Mouse (Mus musculus): Measurements from ENCODE around the gene Os9. TPM values are rescaled to one million over a fixed set of nuclear protein-coding genes. Genes with fewer than 3 reads are reported as not detected.
"Not testable (repeated sequence)": the region's sequence is repeated elsewhere in the genome, so short reads cannot be mapped to it uniquely, and the experiment has no call there.

Os9 gene
- total RNA-seq, 2 experiments from 2014 or later: 23.2 to 28.8 TPM

DNA sequence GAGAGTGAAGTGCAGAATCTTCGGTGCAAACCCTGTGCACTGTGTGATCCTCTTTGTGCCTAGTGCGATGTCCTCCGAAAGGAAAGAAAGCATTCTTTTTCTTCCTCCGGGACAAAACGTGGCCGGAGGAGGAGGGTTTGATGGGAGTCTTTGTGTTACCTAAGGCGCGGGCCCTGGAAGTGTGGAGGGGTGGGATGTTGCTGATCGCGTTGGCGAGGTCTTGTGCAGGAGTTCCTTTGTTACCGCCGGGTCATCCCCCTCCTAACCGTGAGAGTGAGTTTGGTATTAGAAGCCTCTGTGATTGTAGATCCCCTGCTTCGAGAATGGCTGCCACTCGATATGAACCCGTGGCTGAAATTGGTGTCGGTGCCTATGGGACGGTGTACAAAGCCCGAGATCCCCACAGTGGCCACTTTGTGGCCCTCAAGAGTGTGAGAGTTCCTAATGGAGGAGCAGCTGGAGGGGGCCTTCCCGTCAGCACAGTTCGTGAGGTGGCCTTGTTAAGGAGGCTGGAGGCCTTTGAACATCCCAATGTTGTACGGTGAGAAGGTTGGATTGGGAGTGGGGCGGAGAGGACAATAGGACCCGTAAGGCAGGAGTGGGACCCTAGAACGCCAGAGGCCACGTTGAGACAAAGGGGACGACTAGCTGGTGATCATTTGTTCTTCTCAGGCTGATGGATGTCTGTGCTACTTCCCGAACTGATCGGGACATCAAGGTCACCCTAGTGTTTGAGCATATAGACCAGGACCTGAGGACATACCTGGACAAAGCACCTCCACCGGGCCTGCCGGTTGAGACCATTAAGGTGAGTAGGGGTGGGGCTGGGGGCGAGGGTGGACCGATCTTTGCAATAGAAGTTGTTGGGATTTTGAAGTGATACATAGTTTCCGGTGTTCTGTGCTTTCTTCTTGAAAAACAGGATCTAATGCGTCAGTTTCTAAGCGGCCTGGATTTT lies 56.7 kb downstream of the Os9 start:
- no peak for DNase-seq

DNA sequence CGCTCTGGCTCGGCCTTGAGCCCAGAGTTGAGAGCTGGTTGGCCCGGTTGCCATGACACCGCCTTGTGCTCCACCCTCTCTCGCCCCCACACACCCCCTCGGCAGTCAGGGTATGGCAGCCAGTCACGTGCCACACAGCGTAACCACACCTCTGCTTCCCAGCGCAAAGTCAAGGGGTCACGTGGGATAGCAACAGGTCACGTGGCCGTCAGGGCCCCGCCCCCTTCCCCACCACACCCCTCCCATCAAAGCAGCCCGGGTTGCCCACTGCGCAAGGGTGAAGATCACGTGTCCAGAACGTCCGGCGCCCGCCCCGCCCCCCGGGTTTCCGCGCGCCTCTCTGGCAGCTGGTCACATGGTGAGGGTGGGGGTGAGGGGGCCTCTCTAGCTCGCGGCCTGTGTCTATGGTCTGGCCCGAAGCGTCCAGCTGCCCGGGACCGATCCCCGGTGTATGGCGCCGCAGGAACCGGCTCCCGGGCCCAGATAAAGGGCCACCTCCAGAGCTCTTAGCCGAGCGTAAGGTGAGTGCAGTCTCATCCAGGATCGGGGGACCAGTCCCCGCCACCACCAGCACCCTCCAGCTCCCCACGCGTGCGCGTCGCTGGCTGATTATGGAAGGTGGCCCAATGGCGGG lies 57.6 kb downstream of the Os9 start, which contains the start of gene Cdk4:
Cdk4 (plus strand) TSS at position 296 of the 634 bp plus-strand sequence.
- peak; percentile 98 for DNase-seq

DNA sequence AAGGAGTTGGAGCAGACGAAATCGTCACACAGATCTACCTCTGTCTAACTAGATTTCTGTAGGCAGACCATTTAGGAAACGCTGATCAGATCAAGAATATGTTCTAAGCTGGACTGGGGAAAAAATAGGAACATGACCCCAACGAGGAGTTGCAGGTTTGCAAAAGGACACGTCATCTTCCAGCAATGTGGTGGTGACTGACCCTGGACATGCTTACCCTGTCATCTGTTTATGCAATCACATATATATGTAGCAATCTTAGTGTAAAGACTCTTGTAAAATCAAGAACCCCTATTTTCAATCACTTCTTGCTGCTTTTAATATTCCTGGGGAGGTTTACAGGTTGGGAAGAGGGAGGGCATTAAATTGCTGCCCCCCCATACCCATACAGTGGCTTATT lies 58.4 kb downstream of the Os9 start:
- DNase-seq: no peak

DNA sequence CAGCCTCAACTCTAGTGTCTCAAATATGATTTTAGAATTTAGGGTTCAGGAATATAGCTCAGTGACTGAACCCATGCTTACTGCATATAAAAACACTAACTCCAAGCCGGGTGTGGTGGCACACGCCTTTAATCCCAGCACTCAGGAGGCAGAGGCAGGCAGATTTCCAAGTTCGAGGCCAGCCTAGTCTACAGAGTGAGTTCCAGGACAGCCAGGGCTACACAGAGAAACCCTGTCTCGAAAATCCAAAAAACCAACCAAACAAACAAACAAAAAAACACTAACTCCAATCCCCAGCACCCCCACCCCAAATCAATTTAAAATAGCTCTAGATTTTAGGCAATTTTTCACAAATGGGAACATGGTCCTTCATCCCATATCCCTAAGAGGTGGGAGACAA lies 58.8 kb downstream of the Os9 start:
- DNase-seq: not testable (repeated sequence)

DNA sequence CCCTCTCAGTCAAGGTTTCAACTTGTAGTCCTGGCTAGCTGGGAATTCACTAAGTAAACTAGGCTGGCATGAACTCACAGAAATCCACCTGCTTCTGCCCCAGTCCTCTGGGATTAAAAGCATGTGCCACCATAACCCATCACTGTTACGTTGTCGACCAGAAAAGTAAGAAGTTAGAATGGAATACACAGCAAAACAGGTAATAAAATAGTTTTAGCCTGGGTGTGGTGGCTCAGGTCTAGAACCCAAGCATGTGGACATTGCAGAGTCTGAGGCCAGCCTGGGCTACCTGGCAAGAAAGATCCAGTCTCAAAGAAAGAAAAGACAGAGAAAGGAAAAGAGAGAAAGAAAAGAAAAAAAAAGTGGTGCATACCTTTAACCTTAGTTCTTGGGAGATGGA lies 59.4 kb downstream of the Os9 start:
- no peak for DNase-seq

DNA sequence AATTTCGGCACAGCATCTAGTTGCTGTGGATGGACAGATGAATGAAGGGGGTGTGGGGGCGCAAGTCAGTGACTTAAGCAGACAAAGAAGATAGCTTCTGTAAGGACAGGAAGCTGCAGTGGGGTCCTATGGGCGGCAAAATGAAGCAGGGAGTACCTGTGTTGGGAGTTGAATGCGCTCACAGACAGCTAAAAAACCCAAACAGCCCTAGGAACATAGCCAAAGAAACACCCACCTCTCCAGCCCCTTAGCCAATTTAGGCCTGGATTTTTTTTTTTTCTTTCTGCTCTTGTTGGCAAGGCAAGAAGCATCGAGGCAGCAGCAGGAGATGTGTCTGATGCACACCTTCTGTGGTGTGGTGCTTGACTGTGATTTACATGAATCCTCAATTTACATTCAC lies 59.8 kb downstream of the Os9 start:
- no peak for DNase-seq

DNA sequence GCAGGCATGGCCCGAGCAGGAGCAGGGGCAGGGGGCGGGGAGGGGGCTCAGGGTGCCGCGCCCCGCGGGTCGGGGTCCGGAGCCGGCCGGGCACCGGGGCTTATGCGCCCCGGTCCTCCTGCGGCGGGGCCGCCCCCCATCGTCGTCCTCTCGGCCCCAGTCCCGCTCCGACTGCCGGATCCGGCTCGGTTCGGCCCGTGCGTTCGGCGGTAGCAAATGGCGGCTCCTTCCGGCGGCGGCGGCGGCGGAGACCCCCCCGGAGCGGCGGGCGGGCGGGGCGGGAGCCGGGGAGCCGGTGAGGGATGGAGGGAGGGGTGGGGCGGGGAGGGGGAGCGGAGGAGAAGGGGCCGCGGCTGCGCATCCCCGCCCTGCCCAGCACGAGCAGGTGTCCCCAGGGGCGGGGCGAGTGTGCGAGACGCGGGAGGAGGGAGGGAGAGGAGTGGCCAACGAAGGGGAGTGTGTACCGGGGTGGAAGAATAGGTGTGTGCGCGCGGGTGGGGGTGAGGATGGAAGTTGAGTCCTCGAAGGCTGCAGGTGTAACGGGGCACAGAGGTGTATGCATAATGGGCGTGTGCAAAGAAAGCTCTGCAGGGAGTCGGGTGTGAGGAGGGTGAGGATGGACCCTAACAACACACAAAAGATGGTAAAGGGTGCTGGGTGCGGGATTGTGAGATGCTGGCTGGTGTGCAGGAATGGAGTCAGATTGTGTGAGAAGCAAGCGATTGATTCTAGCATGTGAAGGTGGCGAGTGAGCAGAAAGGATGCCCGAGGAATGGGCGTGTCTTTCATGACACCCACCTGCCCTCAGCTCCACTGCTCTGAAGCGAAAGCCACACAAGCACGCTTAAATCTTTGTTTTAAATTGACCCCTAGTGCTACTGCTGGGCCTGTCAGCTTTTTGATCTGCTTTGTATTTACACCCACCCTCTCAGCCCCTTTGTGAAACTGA lies 60.7 kb downstream of the Os9 start, which contains the start of gene March9:
March9 (minus strand) TSS at position 217 of the 949 bp plus-strand sequence.
- peak; percentile 64 to 70 for DNase-seq

DNA sequence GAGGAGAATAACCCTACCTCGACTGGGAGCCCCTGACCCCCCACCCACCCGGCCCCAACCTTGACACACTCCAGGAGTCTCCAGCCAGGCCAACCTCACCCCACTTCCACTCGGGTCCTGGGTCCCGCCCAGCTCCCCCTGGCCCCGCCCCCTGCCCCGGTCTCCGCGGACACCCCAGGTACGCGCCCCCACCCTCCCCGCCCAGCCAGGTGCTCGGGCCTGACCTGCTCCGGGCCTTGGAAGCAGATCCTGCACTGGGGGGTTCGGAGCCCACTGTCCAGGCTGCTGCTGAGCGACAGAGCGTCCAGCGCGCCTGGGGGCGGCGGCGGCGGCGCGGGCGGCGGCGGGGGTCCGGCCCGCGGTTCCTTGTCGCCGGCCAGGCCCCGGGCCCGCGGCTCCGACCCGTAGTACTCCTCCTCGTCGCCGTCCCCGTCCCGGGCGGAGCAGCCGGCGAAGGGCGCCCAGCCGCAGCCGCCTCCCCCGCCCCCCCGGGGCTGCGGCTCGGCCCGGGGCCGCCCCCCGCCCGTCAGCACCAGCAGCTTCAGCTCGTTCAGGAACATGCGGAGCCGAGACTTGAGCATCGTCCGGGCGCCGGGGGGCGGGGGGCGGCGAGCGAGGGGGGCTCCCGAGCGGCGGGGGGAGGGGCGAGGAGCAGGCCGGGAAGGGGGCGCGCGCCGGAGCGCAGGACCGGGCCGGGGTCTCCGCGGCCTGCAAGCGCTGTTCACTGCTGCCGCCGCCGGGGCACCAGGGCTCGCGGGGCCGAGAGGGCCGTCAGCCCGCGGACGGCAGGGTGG lies 61.6 kb downstream of the Os9 start:
- no peak for DNase-seq

DNA sequence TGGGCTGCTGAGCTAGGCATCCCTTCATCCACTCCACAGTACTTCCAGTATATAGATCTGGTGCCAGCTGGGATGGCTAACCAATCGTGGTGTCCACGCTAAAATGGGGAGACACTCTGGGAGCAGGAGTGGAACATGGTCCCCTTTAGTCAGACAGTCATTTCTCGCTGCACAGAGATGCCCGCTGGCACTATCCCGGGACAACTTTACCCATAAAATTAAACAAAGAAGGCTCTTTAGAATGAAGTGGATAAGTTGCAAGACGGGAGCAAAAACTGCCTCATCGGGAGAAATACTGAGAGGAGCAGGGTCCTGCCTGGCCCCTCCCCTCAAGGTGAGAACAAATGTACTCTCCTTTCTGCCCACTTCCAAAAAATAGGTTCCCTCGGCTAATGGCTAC lies 62.2 kb downstream of the Os9 start:
- DNase-seq: no peak

DNA sequence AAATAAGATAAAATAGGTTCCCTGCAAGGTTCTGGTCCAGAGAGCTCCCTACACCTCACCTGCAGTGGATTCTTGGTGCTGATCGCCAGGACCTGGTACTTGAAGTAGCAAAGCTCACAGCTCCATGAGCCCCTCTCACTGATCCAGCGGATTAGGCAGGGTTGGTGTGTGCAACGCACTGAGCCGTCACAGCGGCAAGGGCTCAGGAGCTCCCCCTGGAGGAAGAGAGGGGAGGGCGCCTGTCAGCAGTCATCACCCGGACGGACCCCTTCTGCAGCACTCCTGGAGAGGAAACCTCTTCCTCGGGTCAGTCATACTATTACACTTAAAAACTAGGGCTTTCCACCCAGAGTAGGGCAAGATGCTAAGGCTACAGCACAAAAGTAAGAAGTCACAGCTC lies 62.8 kb downstream of the Os9 start:
- DNase-seq: peak; percentile 75 to 84

DNA sequence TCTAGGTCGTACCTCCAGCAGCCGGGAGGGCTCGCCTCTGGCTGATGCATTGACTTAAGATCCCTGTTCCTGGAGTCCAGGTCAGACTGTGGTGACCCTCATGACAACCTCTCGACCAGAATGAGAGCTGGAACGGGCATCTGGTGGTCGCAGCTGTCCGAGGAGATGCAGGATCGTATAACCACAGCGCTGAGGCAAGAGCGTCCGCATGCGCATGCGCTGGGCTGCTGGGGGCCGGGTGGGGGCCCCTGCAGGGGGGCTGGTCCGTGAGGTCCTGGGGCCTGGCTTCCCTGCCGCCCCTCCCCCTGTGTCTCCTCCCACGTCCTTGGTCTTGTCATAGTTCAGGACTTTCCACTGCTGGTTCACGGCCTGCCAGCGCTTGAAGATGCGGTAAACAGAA lies 64.4 kb downstream of the Os9 start:
- DNase-seq: no peak

DNA sequence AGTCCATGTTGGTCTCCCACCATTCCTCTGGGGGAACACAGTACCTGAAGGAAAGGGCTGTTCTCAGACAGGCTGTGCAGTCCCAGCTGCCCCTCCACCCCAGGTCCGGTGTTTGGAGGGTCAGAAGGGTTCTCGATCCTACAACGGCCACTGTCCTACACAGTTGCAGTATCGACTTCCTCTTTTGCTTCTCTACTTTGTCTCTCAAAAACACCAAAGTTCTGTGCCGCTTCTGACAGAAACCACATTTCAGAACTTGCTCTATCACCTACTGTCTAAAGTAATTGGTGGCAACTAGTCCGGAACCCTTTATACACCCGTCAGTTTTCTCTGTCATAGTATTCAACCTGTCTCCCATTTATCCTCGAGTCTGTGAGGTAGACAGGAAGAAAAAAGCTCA lies 65.5 kb downstream of the Os9 start:
- DNase-seq: no peak

DNA sequence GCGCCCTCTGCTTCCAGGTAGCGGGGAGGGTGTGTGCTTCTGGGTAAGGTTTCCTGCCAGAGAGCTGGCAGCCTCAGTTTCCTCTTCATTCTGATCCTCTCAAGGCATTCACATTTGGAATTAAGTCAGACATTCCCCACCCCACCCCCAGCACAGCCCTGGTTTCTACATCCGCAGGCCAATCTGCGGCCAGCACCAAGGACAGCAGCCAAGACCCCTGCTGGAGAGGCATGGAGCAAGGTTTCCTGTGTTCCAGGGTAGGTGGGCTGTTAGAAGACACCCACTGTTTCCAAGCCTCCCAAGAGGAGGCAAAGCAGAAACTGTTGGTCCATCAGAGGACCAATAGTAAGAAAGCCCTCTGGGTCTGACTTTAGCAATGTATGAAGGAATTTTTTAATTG lies 66.3 kb downstream of the Os9 start:
- DNase-seq: no peak

DNA sequence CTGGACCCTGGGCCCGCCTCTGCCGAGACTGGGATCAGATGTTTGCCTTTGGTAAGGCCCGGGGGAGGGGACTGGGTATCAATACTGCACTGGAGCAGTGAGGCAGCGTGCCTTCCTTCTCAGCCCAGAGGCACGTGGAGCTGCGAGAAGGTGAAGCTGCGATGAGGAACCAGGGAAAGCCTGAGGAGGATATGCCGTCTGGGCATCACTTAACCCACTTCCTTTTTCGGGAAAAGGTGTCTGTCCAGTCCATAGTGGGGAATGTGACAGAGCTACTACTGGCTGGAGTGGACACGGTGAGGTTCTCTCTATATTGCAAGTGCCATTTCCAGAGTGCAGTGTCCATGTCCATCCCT lies 70.8 kb downstream of the Os9 start:
- DNase-seq: no peak

DNA sequence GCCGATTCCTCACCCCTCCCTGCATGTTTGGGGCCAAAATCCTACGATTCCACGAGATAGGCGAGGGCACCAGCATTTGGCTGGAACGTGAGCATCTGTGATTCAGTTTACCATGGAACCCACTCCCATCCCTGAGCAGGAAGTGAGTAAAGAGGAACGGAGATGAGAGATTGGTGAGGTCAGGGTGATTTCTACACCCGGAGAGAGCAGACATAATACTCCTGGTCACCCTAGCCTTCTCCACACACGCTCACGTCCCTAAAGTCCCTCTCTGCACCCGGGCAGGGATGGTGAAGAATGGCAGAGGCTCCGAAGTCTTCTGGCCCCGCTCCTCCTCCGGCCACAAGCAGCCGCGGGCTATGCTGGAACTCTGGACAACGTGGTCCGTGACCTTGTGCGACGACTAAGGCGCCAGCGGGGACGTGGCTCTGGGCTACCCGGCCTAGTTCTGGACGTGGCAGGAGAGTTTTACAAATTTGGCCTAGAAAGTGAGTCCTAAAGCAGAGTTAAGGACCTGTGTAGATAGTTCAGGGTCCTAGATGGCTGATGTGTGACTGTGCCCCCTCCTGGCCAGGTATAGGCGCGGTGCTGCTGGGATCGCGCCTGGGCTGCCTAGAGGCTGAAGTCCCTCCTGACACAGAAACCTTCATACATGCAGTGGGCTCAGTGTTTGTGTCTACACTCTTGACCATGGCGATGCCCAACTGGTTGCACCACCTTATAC lies 71.4 kb downstream of the Os9 start:
- no peak for DNase-seq

DNA sequence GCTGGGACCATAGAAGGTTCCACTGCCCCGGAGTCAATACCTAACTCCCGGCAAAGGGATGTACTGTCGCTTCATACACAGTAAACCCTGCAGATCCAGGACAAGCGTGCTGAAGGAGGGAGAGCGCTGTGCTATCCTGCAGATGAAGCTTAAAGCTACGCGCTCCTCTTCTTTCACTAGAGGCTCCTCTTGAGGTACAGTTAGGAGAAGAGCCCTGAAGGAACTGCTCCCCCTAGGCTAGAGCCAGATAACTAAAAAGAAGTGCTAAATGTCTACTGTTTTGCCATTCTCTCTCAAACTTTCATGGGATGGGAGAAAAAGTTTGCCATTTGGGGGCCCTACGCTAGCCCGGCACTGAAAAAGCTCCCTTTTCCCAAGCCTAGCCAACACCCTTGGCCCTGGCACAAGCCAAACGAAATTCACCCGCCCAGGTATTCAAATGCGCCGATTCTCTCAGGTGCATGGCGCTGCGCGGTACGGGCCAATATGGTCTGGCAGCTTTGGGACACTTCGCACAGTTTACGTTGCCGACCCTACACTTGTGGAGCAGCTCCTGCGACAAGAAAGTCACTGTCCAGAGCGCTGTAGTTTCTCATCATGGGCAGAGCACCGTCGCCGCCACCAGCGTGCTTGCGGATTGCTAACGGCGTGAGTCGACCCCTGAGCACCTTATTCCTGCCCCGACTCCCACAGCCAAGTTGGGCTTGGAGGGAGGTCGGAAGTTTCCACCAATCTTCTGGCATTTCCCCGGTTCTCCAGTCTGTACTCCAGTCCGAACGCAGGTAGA lies 72.1 kb downstream of the Os9 start:
- DNase-seq: no peak

DNA sequence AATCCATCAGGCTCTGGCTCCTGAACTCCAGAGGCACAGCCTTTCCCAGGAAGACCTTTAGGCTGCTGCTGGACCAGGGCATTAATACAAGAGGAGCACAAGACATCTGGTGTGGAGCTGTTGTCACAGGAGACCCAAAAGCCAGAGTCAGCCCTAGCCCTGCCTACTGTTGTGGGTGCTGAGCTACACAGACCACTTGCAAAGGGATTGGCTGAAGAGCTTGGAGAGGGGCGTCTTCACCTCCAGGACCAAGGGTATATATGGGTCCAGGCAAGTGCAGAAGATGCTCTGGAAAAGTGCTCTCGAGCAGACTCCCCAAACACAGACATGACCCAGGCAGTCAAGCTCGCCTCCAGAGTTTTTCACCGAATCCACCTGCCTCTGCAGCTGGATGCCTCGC lies 73.0 kb downstream of the Os9 start, which contains the start of gene Cyp27b1:
Cyp27b1 (plus strand) TSS at position 297 of the 400 bp plus-strand sequence.
- DNase-seq: no peak

Measured in heart, adult 18-20 months (tissue).